Mouse (Mus musculus) midbrain, embryonic 16.5 days (tissue): ENCODE data around the gene Olfr509. TPM values are rescaled to one million over a fixed set of nuclear protein-coding genes. Genes with fewer than 3 reads are reported as not detected.
"Not testable (repeated sequence)": the region's sequence is repeated elsewhere in the genome, so short reads cannot be mapped to it uniquely, and the experiment has no call there.

Experiments used
- ATAC-seq: fragments of 200-750 bp; cut with Nextera tagmentation; 2 replicates; pipeline ENCODE4 v1.8.0; 2017; ENCODE audit warnings: moderate TSS enrichment
- H3K27ac ChIP-seq: fragments of 300-500 bp; sonication (generic); 2 replicates; pipeline ENCODE4 v1.5.1; 2014; ENCODE audit warnings: mild to moderate bottlenecking, low read length, mixed read lengths
- H3K27me3 ChIP-seq: fragments of 300-500 bp; sonication (generic); 2 replicates; pipeline ENCODE4 v1.6.1; 2014; ENCODE audit warnings: low read depth, low read length, mixed read lengths; ENCODE audit not compliant: control insufficient read depth, insufficient read depth
- H3K36me3 ChIP-seq: fragments of 300-500 bp; sonication (generic); 2 replicates; pipeline ENCODE4 v1.6.1; 2014; ENCODE audit warnings: mild to moderate bottlenecking, low read length, moderate library complexity, mixed read lengths; ENCODE audit not compliant: control insufficient read depth, insufficient read depth
- H3K4me1 ChIP-seq: fragments of 300-500 bp; sonication (generic); 2 replicates; pipeline ENCODE4 v1.6.1; 2014; ENCODE audit warnings: mild to moderate bottlenecking, low read length, mixed read lengths; ENCODE audit not compliant: control insufficient read depth, insufficient read depth
- H3K4me2 ChIP-seq: fragments of 300-500 bp; sonication (generic); 2 replicates; pipeline ENCODE4 v1.6.1; 2014; ENCODE audit warnings: mild to moderate bottlenecking, low read length, mixed read lengths
- H3K4me3 ChIP-seq: fragments of 300-500 bp; sonication (generic); 2 replicates; pipeline ENCODE4 v1.5.1; 2014; ENCODE audit warnings: low read depth, mild to moderate bottlenecking, low read length, moderate library complexity, mixed read lengths
- H3K9ac ChIP-seq: fragments of 300-500 bp; sonication (generic); 2 replicates; pipeline ENCODE4 v1.6.1; 2014; ENCODE audit warnings: low read depth, low read length, mixed read lengths
- H3K9me3 ChIP-seq: fragments of 300-500 bp; sonication (generic); replicated peaks from 2 replicates; pipeline ENCODE4 v1.6.1; 2014; ENCODE audit warnings: mild to moderate bottlenecking, low read length, mixed read lengths; ENCODE audit not compliant: control insufficient read depth, poor library complexity, severe bottlenecking
- WGBS: fragments of 180-500 bp; shearing (Covaris S2); extraction: QIAGEN DNeasy Blood & Tissue Kit; methylation state at CpG from one replicate; pipeline ENCODE4 v1.1.7; 2014; 5-methylcytosine and 5-hydroxymethylcytosine counted together
- polyA plus RNA-seq: library from polyadenylated mRNA; unstranded; fragments of >200 nt; fragmentation: Nextera tagmentation; extraction: Ambion mirVana; gene quantifications from 2 replicates; pipeline ENCODE4 v1.2.1, GENCODE M21; 2015

Gene Olfr509
- polyA plus RNA-seq: not detected in 2 replicates

DNA sequence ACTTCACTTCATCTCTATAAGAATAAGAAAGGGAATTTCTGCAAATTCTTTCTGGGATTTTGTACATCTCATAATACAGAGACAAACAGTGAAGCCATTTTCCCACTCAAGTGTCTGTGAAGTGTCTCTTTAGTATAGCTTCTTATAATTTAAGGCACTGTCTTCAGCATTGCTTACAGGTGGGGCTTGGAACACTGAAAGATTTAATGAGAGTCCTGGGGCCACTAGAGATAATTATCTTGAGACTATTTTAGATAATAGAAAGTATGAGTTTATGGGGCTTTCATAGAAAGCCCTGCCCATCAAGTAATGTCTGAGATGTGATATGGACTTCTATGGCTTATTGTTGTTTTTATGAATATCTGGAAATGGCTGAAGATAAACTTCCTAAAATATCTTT lies at the start of gene Olfr509:
Gene Olfr509, minus strand, starts transcription at position 101 of the 400 bp plus-strand sequence.
- Histone ChIP-seq H3K4me3 (no peak within 1 kb of the TSS), H3K9me3 (no peaks in the 10 kb centered on the region), H3K27me3 (no peaks in the 10 kb centered on the region), H3K4me2 (no peak within 1 kb of the TSS), H3K4me1 (no peaks in the 10 kb centered on the region), H3K36me3 (no peaks in the 10 kb centered on the region), H3K27ac (no peak within 1 kb of the TSS), H3K9ac (no peak within 1 kb of the TSS)
- ATAC-seq: no peak

DNA sequence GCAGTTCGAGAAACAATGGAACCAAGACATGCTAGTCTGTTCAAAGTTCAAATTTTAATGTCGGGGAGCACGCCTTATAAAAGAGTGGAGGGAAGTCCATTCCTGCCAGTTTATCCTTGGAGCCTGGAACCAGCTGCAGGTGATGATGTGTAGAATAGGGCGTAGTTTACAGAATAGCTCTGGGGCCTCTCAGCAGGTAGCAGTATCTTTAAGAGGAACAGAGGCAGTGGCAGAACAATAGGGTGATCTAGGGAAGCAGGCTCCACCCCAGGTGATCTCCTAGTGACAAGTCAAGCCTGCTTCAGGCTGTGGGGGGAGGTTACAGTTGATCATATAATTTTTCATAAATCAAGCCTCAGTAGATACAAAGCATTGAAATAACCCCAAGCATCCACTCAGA lies 27.2 kb upstream of the Olfr509 start:
- no peak for ATAC-seq
- Histone ChIP-seq H3K4me2 (no peak overlapping the region), H3K4me3 (no peak overlapping the region), H3K9me3 (no peaks in the 10 kb centered on the region), H3K4me1 (no peaks in the 10 kb centered on the region), H3K9ac (no peak overlapping the region), H3K27ac (no peak overlapping the region), H3K36me3 (no peaks in the 10 kb centered on the region), H3K27me3 (no peaks in the 10 kb centered on the region)
- 87% methylated on average over 4 of the region's 4 CpGs for WGBS

DNA sequence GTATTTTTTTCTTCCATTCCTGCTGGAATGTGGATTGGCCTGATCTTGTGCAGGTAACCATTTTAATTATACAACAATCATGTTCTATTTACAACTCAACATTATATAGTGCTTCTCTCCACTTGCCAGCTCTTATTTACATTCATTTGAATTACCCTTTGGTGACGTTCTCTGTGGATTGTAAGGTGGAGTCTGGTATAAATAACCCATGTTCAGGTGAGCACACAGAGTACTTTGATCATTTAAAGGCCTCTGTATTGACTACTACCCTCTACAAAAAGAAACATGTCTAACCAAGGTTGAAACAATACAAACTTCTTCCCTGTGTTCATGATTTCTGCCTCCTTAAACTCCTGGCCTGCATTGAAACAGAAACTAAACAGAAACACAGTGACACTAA lies 19.4 kb upstream of the Olfr509 start:
- Histone ChIP-seq H3K9ac (no peak overlapping the region), H3K27ac (no peak overlapping the region), H3K9me3 (no peaks in the 10 kb centered on the region), H3K36me3 (no peaks in the 10 kb centered on the region), H3K4me2 (no peak overlapping the region), H3K27me3 (no peaks in the 10 kb centered on the region), H3K4me1 (no peaks in the 10 kb centered on the region), H3K4me3 (no peak overlapping the region)
- ATAC-seq: no peak
- WGBS: 76% methylated on average over 1 of the region's 1 CpGs

DNA sequence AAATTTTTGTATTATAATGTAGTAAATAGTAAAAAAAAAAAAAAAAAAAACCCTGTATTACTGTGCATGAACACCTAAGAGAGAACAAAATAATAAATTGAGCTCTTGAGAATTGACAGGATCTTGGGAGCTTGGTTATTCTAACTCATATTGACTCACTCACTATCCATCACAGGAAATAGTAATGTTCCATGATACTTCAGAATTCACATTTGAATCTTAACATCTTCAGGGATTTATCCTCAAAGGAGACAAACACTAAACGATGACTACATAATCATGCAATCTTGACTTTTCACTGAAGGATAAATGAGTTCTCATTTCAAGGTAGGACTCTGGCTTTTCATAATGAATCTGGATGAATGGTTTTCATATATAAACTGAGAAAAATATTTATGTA lies 14.4 kb upstream of the Olfr509 start, which contains the start of gene Olfr510:
Gene Olfr510, plus strand, starts transcription at position 301 of the 400 bp plus-strand sequence.
- WGBS: 92% methylated on average over 1 of the region's 1 CpGs
- no peak within 1 kb of the TSS for H3K9ac ChIP-seq
- no peaks in the 10 kb centered on the region for H3K27me3 ChIP-seq
- H3K9me3 ChIP-seq: no peaks in the 10 kb centered on the region
- no peaks in the 10 kb centered on the region for H3K4me1 ChIP-seq
- H3K4me2 ChIP-seq: no peak within 1 kb of the TSS
- H3K4me3 ChIP-seq: no peak within 1 kb of the TSS
- no peak for ATAC-seq
- no peak within 1 kb of the TSS for H3K27ac ChIP-seq
- H3K36me3 ChIP-seq: no peaks in the 10 kb centered on the region

DNA sequence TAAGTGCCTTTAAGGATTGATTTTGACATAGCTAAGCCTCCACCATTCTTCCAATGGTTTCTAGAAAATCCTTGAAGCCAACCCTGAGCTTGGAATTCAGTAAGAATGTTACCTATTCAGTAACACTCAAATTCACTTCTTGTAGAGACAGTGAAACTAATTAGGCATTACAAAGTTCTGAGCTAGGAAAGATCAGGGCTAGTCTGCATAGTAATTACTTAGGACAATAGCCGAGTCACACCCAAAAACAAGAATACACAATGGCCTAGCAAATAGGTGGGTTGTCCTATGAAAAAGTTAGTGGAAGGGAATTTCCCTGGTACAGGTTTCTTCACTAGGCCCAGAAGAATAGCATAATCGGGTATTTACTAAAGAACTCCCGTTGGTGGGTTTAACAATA lies 10.7 kb upstream of the Olfr509 start:
- H3K9ac ChIP-seq: no peak overlapping the region
- no peak overlapping the region for H3K4me3 ChIP-seq
- no peak overlapping the region for H3K27ac ChIP-seq
- H3K4me2 ChIP-seq: no peak overlapping the region
- H3K27me3 ChIP-seq: no peaks in the 10 kb centered on the region
- no peaks in the 10 kb centered on the region for H3K4me1 ChIP-seq
- H3K36me3 ChIP-seq: no peaks in the 10 kb centered on the region
- WGBS: 86% methylated on average over 3 of the region's 3 CpGs
- H3K9me3 ChIP-seq: no peaks in the 10 kb centered on the region
- no peak for ATAC-seq

DNA sequence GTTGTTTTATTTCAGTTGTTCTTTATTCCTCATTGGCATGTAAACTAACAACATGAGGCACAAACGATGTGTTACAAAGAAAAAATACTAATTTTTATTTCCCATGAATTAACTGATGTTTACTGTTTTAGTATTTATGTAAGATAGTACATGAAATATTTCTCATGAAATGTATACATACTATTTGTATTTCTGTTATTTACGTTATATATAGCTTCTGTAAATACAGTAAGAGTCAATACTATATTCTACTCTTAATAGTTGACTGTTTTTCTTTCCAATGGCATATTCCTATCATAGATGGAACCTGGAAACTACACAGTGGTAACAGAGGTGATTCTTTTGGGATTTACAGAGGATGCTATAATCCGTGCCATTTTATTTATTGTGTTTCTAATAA lies 22.0 kb downstream of the Olfr509 start, which contains the start of gene Olfr508:
Gene Olfr508, plus strand, starts transcription at position 301 of the 400 bp plus-strand sequence.
- WGBS: 85% methylated on average over 3 of the region's 3 CpGs
- Histone ChIP-seq H3K9me3 (no peaks in the 10 kb centered on the region), H3K9ac (no peak within 1 kb of the TSS), H3K4me3 (no peak within 1 kb of the TSS), H3K4me1 (no peaks in the 10 kb centered on the region), H3K27me3 (no peaks in the 10 kb centered on the region), H3K4me2 (no peak within 1 kb of the TSS), H3K36me3 (no peaks in the 10 kb centered on the region), H3K27ac (no peak within 1 kb of the TSS)
- no peak for ATAC-seq

DNA sequence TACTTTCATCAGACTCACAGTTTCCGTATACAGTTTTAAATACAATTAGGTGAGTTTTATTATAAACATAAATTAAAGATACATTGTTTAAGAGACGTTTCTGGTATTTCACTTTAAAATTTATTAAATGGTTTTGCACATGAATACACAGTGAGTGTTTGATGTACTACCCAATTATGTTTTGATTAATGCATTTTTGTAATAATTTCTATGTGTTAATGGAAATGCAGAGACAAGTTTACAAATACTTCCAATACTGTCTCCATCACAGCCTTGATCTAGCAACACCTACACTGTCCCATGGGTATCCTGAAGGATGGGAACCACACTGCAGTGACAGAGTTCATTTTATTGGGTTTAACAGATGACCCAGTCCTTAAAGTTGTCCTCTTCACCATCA lies 30.2 kb downstream of the Olfr509 start, which contains the start of gene Olfr507:
Gene Olfr507, plus strand, starts transcription at position 301 of the 400 bp plus-strand sequence.
- 79% methylated on average over 2 of the region's 2 CpGs for WGBS
- no peak within 1 kb of the TSS for H3K4me3 ChIP-seq
- no peaks in the 10 kb centered on the region for H3K4me1 ChIP-seq
- H3K4me2 ChIP-seq: no peak within 1 kb of the TSS
- no peak within 1 kb of the TSS for H3K9ac ChIP-seq
- no peak for ATAC-seq
- no peak within 1 kb of the TSS for H3K27ac ChIP-seq
- no peaks in the 10 kb centered on the region for H3K27me3 ChIP-seq
- H3K9me3 ChIP-seq: no peaks in the 10 kb centered on the region
- no peaks in the 10 kb centered on the region for H3K36me3 ChIP-seq

DNA sequence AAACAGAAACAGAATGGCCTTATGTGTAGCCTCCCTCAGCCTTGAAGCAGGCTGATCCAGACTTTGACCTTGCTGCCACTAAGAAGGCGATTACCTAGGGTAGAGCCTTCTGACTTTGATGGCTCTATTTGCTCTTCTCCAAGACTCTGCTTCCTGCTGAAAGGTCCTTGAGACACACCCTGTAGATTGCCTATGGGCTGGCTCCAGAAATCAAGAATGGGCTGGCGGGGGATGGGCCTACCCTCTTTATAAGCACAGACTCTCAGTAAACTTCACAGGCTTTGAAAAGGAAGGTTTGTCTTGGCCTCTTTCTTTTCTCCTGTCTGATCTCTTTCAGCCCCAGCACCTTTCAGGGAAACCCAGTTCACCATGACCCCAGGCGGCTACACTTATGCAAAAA lies 34.9 kb downstream of the Olfr509 start:
- not testable (repeated sequence) for H3K27ac ChIP-seq, H3K4me2 ChIP-seq, H3K27me3 ChIP-seq, ATAC-seq, H3K4me3 ChIP-seq, H3K36me3 ChIP-seq, H3K4me1 ChIP-seq, H3K9me3 ChIP-seq, H3K9ac ChIP-seq
- 57% methylated on average over 3 of the region's 3 CpGs for WGBS

DNA sequence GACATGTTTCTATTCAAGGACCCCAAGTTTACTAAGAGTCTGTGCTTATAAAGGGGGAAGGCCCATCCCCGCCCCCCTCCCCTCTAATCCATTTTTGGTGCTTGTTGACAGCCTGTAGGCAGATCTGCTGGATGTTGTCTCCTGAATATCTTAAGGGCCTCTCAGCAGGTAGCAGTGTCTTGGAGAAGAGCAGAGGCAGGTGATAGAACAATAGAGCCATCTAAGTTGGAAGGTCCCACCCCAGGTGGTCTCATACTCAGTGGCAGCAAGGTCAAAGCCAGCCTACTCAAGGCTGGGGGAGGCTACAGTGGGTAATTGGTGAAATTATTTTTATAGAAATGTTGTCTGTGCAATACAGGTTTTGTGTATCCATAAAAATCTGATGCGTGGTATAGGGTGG lies 37.6 kb downstream of the Olfr509 start:
- no peak overlapping the region for H3K4me3 ChIP-seq
- H3K4me2 ChIP-seq: no peak overlapping the region
- no peaks in the 10 kb centered on the region for H3K36me3 ChIP-seq
- no peak overlapping the region for H3K9ac ChIP-seq
- no peaks in the 10 kb centered on the region for H3K27me3 ChIP-seq
- WGBS: 95% methylated on average over 2 of the region's 2 CpGs
- no peaks in the 10 kb centered on the region for H3K9me3 ChIP-seq
- H3K27ac ChIP-seq: no peak overlapping the region
- no peak for ATAC-seq
- no peaks in the 10 kb centered on the region for H3K4me1 ChIP-seq
